Mouse (Mus musculus) spleen, adult 2 months (tissue): Measurements from ENCODE around the gene Exoc2. TPM values are rescaled to one million over a fixed set of nuclear protein-coding genes. Genes with fewer than 3 reads are reported as not detected.

Experiments used
- DNase-seq, 2 experiments: peaks; one replicate each; pipeline versions ENCODE4 v3.0.0 to v3.0.0-alpha.2; 2012 to 2021; ENCODE audit warnings: low spot score in 2 of 2, low read depth in 1 of 2
- H3K27ac ChIP-seq: fragments of 200-500 bp; 2 replicates; pipeline ENCODE4 v1.5.1; 2012; ENCODE audit warnings: low read length, inconsistent platforms; ENCODE audit not compliant: insufficient read depth
- H3K27me3 ChIP-seq: fragments of 200-500 bp; 2 replicates; pipeline ENCODE4 v1.6.1; 2012; ENCODE audit warnings: mild to moderate bottlenecking, moderate library complexity, low read length, inconsistent platforms; ENCODE audit not compliant: control insufficient read depth, insufficient read depth
- H3K36me3 ChIP-seq: fragments of 200-500 bp; 2 replicates; pipeline ENCODE4 v1.6.1; 2012; ENCODE audit warnings: mild to moderate bottlenecking, low read length, inconsistent platforms; ENCODE audit not compliant: control insufficient read depth, insufficient read depth
- H3K4me1 ChIP-seq: fragments of 200-500 bp; 2 replicates; pipeline ENCODE4 v1.6.1; 2011; ENCODE audit warnings: inconsistent platforms; ENCODE audit not compliant: control insufficient read depth, insufficient read depth, insufficient read length
- H3K4me3 ChIP-seq: fragments of 200-500 bp; 2 replicates; pipeline ENCODE4 v1.5.1; 2011; ENCODE audit warnings: mild to moderate bottlenecking, inconsistent platforms; ENCODE audit not compliant: insufficient read depth, insufficient read length; ENCODE audit errors: extremely low read depth
- CTCF ChIP-seq: fragments of 200-500 bp; IDR thresholded peaks from 2 replicates; pipeline ENCODE4 v1.5.1; 2011; ENCODE audit warnings: mild to moderate bottlenecking, inconsistent platforms; ENCODE audit not compliant: insufficient read depth, insufficient read length, insufficient replicate concordance; ENCODE audit errors: extremely low read depth
- POLR2A ChIP-seq: fragments of 200-500 bp; IDR thresholded peaks from 2 replicates; pipeline ENCODE4 v1.6.1; 2011; ENCODE audit warnings: low read depth, low read length, inconsistent platforms
- WGBS: fragments of 180-500 bp; shearing (Covaris S2); methylation state at CpG from one replicate; pipeline ENCODE4 v1.1.7; 2018; 5-methylcytosine and 5-hydroxymethylcytosine counted together
- polyA plus RNA-seq: library from polyadenylated mRNA; depleted of rRNA; stranded (reverse); fragments of >200 nt; gene quantifications from 2 replicates; pipeline ENCODE4 v1.2.3, GENCODE M21; 2012; rRNA removed

Gene Exoc2
- polyA plus RNA-seq, 1 experiment = 8.1 TPM

DNA sequence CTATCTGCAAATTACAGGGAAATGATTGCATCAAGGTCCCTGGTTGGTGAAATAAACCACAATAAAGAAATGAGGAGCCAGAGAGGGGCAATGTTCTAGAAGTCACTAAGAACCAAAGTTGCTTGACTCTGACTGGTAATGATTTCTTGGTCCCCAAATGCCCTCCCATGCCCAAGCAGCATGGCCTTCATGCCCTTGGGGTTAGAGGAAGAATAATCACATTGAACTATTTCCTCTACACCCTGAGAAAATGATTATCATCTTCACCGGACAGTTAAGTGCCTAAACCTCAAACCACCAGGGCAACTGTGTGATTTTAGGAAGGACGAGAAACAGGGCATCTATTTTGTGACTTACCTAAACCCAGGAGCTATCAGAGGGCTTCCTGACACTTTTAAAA, 197.9 kb downstream of the Exoc2 start:
- DNase-seq = peak in 1 of 2 experiments; percentile 1
- no peak overlapping the region for H3K4me3 ChIP-seq
- no peaks in the 10 kb centered on the region for H3K27me3 ChIP-seq
- no peak for TF ChIP-seq CTCF
- no peak for TF ChIP-seq POLR2A
- H3K27ac ChIP-seq = no peak overlapping the region
- H3K4me1 ChIP-seq = no peaks in the 10 kb centered on the region
- no peaks in the 10 kb centered on the region for H3K36me3 ChIP-seq
- 38% methylated on average over 2 of the region's 2 CpGs for WGBS

- no peaks in the 10 kb centered on the region for H3K27me3 ChIP-seq
- H3K27ac ChIP-seq = peak overlapping the region; percentile 49; the same call in 1 of the 2 replicates
- TF ChIP-seq POLR2A (no peak), CTCF (no peak)
- 79% methylated on average over 6 of the region's 6 CpGs for WGBS
- peaks cover 16% of the 10 kb centered on the region for H3K36me3 ChIP-seq
- no peak for DNase-seq
- peaks cover 19% of the 10 kb centered on the region for H3K4me1 ChIP-seq
- no peak overlapping the region for H3K4me3 ChIP-seq
These were observed 206.3 kb downstream of the Exoc2 start for GRCm38 (mm10) chr13:30767477-30768127.

GRCm38 (mm10) chr13:30766636-30767476, 207.0 kb downstream of the Exoc2 start:
- Histone ChIP-seq H3K4me1 (peaks cover 23% of the 10 kb centered on the region), H3K27ac (peak overlapping the region; percentile 80), H3K36me3 (peaks cover 18% of the 10 kb centered on the region), H3K27me3 (no peaks in the 10 kb centered on the region), H3K4me3 (no peak overlapping the region)
- peak in 1 of 2 experiments; percentile 45 for DNase-seq
- no peak for TF ChIP-seq POLR2A
- no peak for TF ChIP-seq CTCF
- 40% methylated on average over 5 of the region's 5 CpGs for WGBS

- peaks cover 18% of the 10 kb centered on the region for H3K36me3 ChIP-seq
- no peak overlapping the region for H3K4me3 ChIP-seq
- no peak for DNase-seq
- no peak for TF ChIP-seq POLR2A
- no peak for TF ChIP-seq CTCF
- peaks cover 23% of the 10 kb centered on the region for H3K4me1 ChIP-seq
- 48% methylated on average over 5 of the region's 5 CpGs for WGBS
- H3K27ac ChIP-seq = peak overlapping the region; percentile 80
- no peaks in the 10 kb centered on the region for H3K27me3 ChIP-seq
These were observed 208.0 kb downstream of the Exoc2 start for GRCm38 (mm10) chr13:30765906-30766305.

DNA sequence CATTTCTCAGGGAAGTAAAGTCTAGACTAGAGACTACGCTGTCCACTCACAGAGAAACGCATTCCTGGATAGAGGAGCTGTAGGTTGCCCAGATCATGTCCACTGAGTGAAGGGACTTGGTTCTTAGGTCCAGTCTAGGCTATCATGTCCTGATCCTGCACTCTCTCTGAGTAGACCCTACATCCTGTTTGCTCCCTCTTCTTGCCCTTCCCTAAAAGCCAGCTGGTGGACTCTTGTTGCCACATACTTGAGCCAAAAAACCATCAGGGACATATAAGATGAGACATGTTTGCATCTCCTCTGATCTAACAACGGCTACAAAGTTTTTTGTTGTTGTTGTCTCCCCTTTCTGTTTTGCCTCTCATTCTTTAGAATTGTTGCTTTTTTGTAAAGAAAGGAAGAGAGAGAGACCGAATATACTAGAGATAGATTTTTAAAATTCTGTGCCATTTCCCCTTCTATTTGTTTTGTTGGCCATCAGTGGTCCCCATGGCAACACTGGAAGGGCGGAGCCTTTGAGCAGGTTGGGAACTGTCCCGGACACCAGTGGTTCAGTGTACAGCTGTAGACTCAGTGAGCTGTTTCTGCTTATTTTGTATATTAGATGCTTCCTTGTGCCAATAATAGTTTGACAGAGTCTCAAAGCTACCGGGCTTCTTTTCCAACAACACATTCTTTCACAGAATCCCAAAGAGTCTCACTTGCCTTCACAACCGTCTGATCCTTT, 209.7 kb downstream of the Exoc2 start:
- peak; percentile 65 to 83 for DNase-seq
- WGBS = 63% methylated on average over 8 of the region's 8 CpGs
- TF ChIP-seq CTCF (no peak), POLR2A (no peak)

More for the DNA sequence above, 209.7 kb downstream of the Exoc2 start:
- Histone ChIP-seq H3K4me3 (no peak overlapping the region), H3K27ac (peak overlapping the region; percentile 52), H3K27me3 (no peaks in the 10 kb centered on the region), H3K36me3 (peaks cover 25% of the 10 kb centered on the region), H3K4me1 (peaks cover 31% of the 10 kb centered on the region)

Other genes with a start within 250 kb of the Exoc2 start
- gene Irf4, start 224.9 kb downstream of the Exoc2 start, polyA plus RNA-seq = 16.2 and 17.4 TPM in 2 replicates
- 0.21 and 0.35 TPM in 2 replicates for gene Hus1b, start 26.3 kb downstream of the Exoc2 start, polyA plus RNA-seq
- gene Gm5447, start 111 bp upstream of the Exoc2 start, polyA plus RNA-seq = not detected in 2 replicates